Mouse (Mus musculus): ENCODE results near the gene Ndufb10.
A peak's percentile ranks its signal among the peaks of the same experiment; 100 is the strongest.
"Not testable (repeated sequence)": the region's sequence is repeated elsewhere in the genome, so short reads cannot be mapped to it uniquely, and the experiment has no call there.

Ndufb10 gene

DNA sequence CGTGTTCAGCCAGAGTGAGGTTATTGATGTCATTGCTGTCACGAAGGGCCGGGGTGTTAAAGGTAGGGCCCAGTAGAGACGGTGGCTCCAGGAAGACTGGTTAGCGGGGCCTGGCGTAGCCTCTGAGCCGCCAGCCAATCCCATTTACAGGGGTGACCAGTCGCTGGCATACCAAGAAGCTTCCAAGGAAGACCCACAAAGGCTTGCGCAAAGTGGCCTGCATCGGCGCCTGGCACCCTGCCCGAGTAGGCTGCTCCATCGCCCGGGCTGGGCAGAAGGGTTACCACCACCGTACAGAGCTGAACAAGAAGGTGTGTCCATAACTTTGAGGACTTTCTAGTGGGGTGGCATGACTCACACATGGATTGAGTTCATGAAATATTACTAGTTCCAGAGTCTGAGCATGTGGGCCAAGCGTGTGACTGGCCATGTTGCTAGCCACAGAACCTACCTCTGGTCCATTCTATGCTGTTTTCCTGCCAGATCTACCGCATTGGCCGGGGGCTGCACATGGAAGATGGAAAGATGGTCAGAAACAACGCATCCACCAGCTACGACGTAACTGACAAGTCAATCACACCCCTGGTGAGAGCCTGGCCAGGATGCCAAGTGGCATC is 9.3 kb upstream of the Ndufb10 start:
- no peak for DNase-seq

DNA sequence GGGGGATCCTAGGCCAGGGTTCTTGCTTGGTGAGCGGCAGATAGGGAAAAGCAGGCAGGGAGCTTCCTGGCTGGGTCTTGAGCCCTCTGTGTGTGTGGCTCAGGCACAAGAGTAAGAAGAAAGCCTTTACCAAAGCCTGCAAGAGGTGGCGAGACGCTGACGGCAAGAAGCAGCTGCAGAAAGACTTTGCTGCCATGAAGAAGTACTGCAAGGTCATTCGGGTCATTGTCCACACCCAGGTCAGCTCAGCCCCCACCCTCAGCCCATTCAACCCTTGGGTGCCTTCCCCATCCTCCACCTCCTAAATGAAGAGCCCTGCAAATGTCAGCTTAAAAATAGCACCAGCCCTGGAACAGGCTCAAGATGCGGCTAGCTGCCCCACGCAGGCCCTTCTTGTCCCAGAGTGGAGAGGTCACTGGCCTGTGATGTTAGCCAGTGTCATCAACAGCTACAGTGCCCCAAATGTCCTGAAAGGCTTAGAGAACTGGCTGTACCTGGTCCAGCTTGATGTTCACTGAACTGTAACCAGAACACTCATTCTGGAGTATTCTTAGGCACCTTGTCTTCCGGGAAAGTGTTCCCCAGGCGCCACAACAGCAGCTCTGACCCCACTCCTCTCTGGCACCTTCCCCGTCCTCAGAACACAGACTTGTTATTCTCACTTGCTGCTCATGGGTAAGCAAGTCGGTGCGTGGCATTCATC is 8.1 kb upstream of the Ndufb10 start:
- DNase-seq, result peak in 1 of 2 experiments; percentile 65

DNA sequence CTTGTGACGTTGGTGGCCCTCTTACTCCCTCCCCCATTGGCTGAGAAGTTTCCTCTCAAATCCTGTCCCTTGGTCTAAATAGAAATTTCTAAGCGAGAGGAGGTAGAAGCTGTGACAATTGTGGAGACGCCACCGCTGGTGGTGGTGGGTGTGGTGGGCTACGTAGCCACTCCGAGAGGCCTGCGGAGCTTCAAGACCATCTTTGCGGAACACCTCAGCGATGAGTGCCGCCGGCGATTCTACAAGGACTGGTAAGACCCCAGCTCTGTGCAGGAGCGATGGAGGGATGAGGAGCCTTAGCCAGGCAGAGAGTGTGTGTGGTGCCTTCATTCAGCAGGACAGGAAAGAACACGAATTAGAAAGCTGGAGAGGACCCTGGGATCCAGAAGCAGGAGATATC is 6.5 kb upstream of the Ndufb10 start:
- no peak for DNase-seq

DNA sequence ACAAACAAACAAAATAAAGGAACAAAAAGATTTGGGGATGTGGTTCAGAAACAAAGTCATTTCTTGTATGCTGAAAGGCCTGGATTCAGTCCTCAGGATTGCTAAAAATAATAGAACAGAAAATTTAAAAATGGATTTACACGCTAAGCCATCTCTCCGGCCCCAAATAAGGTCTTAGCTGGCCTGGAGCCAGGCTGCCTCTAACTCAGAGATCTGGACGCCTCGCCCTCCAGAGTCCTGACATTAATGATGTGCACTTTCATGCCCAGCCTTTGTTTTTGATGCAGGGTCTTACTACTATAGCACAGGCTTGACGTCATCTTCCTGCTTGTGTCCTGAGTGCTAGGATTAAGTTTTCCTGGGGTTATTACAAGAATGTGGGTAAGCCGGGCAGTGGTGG is 4.8 kb upstream of the Ndufb10 start:
- DNase-seq, result no peak

DNA sequence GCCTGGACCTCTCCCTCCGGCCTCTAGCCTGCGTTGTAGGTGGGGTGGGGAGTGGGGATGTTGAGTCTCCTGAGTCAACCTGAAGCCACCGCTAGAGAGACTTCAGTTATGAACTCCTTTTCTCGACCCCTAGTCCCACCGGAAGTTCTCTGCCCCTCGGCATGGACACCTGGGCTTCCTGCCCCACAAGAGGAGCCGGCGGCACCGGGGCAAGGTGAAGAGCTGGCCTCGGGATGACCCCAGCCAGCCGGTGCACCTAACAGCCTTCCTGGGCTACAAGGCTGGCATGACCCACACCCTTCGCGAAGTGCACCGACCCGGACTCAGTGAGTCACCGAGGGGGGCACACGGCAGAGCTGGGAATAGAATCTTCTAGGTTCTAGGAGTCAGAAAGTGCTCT is 3.9 kb upstream of the Ndufb10 start:
- DNase-seq, result no peak

DNA sequence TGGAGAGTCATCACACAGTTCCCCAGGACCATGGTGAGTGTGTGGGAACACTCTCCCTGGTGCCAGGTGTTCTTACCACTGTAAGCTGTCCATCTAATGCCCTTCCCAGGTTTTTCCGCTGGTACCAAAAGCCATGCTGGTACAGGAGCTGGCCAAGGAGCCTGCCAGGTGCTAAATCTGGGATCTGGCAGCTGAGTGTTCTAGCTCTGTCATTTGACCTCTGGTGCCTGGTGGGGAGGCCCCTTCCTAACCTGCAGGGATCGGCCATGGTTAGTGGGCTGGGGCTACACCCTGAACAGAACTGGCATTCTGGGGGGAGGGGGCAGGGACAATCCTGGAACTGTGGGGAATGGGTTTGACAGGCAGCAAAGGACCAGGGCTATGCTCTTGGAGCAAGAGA is 3.3 kb upstream of the Ndufb10 start, which contains the start of gene Rpl3l:
Rpl3l (plus strand) TSS at position 203 of the 400 bp plus-strand sequence.
- DNase-seq, result no peak

DNA sequence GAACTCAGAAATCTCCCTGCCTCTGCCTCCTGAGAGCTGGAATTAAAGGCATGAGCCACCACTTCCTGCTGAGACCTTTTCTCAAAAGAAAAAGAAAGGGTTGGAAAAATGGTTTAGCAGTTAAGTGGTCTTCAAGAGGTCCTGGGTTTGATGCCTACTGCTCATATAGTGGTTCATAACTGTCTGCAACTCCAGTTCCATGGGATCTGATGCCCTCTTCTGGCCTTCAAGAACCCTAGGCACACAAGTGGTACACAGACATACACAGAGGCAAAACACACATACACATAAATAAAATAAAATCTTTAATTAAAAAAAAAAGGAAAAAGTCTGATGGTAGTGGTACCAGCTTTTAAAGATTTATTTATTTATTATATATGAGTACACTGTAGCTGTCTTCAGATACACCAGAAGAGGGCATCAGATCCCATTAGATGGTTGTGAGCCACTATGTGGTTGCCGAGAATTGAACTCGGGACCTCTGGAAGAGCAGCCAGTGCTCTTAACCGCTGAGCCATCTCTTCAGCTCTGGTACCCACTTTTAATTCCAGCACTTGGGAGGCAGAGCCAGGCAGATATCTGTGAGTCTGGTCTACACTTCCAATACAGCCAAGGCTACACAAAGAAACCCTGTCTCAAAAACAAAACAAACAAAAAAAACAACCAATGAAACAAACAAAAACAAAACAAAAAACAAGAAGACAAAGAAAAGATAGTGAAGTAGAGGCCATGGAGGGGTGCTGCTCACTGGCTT is 1.5 kb upstream of the Ndufb10 start:
- no peak for DNase-seq

DNA sequence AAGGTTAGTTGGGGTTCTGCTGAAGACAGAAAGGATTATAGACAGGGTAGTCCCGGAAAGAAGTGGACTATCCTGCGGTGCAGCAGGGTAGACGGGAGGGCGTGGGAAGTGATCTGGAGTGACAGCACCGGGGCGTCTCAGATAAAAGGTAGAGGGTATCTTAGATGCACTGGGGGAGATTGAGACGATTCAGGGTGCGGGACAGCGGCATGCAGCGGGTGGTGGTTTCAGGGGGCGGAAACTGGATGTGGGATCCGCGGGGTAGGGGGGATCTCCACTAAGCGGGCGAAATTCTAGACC is 447 bp downstream of the Ndufb10 start:
- DNase-seq, result no peak

DNA sequence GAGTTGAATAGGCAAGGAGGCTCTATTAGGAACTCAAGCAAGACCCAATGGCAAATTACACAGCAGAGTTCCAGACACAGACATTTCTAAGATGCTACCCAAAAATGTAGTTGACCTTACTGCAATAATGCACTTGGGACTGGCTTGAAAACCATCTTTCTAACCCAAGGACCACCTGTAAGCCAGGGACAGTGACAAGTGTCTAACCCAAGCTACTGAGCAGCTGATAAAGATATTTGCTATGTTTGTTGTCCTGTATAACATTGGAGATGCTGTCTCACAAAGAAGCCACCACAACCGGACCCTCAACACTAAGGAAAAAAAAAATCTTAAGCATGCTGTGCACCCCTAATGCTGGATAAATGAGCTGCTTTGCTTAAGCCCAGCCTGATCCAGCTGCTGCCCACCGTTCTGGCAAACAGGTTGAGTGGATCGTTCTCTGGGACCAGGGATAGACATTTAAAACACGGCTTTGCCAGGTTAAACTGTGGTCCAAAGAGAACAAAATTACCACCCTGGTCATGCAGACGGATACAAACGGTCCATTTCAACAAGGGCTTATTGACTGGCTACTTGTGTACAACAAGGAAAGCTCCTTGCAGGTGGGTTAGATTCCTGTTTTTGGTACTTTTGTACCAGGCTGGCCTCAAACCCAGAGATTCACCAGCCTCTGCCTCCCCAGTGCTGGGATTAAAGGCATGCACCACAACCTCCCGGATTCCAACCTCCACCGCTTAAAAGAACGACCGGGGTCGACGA is 977 bp downstream of the Ndufb10 start:
- DNase-seq, result no peak

DNA sequence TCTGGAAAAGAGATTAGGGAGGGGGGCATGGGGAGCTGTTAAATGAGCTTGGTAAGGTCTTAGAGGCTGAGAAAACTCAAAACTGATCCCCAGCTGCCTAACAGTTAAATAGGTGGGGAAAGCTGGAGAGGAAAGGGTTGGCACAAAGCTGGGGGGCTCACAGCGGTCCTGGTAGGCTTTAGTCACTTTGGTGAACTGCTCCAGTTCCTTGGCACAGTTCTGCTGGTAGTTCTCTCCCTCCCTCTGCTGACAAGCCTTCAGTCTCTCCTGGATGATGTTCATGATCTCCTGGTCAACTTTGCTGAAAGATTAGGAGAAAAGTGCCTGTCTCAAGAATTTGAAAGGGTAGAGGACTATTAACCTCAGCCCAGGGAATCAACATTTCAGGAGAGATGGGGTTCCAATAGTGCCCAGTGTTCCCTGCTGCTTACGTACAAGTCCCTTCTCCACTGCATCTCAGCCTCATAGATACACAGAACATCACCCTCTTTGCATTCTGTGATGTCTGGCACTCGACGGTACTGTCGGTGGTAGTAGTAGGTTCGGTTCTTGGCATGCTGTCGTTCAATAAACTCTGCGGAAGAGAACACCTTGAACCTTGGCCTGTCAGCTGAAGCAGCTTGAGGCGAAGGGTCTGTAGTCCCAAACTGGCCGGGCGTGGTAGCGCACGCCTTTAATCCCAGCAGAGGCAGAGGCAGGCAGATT is 1.9 kb downstream of the Ndufb10 start:
- no peak for DNase-seq

DNA sequence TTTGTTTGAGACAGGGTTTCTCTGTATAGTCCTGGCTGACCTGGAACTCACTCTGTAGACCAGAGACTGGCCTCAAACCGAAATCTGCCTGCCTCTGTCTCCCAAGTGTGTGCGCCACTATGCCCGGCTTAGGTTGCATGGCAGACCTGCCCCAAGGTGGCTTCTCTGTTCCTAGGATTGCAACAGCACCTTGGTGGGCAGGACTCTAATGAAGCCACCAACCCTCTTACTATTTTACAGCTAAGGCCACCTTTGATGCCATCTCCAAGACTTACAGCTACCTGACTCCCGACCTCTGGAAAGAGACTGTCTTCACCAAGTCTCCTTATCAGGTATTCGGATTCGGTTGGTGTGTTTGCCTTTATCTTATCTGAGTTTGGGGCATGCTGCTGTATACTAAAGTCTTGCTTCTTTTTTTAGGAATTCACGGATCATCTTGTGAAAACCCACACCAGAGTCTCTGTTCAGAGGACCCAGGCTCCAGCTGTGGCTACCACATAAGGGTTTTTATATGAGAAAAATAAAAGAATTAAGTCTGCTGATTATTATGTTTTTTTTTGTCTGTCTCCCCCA is 2.8 kb downstream of the Ndufb10 start:
- DNase-seq, result not testable (repeated sequence)

DNA sequence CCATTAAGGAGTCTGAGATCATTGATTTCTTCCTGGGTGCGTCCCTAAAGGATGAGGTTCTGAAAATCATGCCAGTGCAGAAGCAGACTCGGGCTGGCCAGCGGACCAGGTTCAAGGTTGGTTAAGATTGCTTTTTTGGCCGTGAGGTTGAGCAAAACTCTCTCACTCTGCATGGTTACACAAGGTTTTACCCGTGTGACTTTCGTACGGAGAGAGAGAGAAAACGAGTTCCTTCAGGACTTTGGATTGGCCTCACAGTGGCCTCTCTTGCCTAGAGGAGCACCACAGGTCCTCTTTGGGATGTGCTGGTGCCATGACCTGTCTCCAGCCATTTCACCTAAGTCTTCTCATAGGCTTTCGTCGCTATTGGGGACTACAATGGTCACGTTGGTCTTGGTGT is 3.7 kb downstream of the Ndufb10 start:
- not testable (repeated sequence) for DNase-seq

DNA sequence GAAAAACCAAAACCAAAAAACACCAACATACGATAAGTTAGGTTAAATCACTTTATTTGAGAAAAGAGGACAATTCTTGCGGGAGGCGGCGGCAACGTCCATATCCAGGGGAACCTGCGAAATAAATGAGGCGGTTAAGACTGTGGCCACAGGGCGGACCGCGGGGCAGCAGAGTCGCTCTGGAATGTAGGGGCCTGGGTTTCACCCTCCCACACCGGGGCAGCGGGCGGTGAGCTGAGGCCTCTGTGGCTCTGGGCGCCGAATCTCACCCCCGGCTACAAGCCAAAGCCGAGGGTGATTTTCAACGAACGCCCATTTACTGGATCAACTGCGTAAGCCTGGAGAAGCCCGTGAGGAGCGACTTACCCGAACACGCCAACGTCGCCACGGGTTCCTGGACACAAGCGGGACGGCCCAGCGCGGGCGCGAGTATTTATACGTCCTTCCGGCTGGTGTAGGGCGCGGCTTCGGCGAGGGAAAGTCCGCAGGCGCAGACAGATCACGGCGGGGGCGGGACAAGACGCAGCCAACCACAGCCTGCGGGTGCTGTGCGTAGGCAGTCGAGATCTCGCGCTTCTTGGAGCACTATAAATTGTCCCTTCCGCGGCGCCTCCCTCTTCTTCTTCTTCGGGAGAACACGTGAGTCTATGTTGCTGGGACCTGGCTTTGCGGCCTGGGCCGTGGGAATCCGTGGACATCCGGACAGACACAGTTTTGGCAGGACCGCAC is 4.6 kb downstream of the Ndufb10 start:
- peak; percentile 99 for DNase-seq

DNA sequence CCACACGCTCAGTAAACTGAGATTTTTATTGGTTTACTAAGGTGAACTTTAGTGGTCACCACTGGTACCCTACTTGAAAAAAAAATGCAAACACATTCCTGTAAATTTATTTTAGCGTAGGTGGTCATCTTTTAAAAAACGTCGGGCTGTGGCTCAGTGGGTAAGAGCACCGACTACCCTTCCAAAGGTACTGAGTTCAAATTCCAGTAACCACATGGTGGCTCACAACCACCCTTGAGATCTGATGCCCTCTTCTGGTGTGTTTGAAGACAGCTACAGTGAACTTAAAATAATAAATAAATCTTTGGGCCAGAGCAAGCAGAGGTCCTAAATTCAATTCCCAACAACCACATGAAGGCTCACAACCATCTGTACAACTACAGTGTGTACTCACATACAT is 5.3 kb downstream of the Ndufb10 start:
- DNase-seq, result not testable (repeated sequence)

DNA sequence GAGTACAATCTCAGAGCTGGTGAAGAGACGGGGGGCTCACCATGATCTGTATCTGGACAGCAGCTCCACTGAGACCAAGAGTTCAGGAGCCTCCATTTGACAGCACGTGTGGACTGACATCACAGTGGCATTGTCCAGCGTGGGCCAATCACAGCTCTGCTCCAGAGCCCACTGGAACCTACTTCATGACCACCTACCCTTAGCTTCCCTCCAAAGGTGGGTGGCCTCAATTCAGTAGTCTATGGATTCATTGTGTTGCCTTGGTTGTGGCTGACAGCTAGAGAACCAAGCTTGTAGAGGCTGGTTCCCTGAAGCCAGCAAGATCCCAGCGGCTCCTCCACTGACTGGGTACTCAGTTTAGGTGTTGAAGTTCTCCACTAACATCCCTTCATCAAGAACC is 6.3 kb downstream of the Ndufb10 start, which contains the start of the genes Rnf151 and Rps2:
Rnf151 (minus strand) TSS at position 121 of the 400 bp plus-strand sequence.
Rps2 (plus strand) TSS at position 174 of the 400 bp plus-strand sequence.
- DNase-seq, result no peak

DNA sequence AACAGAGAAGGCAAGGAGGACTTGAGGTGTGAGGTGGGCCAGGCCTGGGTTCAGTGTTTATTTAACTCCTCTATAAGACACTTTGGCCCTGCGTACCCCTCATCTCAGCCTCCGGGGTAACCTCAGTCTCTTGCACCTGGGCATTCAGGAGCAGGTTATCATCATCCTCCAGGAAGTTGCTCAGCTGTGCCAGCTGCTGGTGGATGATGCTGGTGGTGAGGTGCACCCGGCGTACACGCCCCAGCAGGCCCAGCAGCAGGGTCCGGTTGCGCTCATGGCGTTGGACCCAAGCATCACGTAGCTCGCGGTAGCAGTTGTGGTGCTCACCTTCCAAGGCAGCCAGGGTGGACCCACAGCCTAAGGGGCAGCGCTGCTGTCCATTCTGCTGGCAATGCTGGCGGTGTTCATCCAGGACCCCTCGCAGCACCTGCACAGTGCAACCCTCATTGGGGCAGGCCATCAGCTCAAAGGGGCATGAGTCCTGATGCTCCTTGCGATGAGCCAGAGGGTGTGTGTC is 8.1 kb downstream of the Ndufb10 start:
- DNase-seq, result no peak

DNA sequence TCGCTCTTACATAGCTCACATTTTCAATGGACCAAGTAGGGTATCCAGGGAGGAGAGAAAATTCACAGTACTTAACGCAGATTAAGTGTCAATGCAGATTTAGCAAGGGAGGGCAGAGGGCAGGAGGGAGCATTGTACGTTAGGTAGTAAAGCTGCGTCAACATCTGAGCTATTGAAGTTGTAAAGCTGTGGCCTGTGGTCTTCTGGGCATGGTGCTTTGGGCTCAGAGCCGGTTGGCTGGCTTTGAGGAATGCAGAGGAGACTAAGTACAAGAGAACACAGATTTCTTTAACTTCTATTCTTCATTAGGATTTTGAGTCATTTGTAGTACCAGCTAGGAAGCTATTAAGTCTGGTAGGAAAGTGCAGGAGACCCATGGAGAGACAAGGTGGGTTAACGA is 8.7 kb downstream of the Ndufb10 start:
- no peak for DNase-seq

DNA sequence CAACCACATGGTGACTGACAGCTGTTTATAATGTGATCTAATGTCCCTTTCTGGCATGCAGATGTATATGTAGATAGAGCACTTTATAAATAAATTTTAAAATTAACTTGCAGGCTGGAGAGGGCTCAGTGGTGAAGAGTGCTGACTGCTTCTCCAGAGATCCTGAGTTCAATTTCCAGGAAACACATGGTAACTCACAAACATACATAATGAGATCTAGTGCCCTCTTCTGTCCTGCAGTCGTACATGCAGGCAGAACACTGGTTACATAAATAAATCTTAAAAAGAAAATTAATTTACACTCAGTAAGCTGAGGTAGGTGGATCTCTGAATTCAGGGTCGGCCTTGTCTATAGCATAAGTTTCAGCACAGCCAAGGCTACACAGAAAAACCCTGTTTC is 15.6 kb downstream of the Ndufb10 start:
- DNase-seq, result no peak

DNA sequence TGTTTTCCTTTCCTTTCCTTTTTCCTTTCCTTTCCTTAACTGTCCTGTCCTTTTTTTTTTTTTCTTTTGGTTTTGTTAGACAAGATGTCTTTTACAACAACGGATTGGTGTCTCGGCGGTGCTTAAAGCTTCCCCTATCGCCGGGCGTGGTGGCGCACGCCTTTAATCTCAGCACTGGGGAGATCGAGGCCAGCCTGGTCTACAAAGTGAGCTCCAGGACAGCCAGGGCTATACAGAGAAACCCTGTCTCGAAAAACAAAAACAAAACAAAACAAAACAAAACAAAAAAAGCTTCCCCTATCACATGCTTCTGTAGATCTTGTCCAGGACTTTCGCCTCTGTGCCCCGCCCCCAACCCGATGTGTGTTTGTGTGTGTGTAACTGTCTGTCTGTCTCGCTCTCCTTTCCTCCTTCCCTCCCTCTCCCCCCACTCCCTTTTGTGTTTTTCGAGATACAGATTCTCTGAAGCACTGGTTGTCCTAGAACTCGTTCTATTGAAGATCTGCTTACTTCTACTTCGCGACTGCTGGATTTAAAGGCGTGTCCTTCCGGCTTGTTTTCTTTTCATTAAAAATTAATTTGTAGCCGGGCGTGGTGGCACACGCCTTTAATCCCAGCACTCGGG is 16.4 kb downstream of the Ndufb10 start:
- DNase-seq, result peak in 1 of 2 experiments; percentile 39

DNA sequence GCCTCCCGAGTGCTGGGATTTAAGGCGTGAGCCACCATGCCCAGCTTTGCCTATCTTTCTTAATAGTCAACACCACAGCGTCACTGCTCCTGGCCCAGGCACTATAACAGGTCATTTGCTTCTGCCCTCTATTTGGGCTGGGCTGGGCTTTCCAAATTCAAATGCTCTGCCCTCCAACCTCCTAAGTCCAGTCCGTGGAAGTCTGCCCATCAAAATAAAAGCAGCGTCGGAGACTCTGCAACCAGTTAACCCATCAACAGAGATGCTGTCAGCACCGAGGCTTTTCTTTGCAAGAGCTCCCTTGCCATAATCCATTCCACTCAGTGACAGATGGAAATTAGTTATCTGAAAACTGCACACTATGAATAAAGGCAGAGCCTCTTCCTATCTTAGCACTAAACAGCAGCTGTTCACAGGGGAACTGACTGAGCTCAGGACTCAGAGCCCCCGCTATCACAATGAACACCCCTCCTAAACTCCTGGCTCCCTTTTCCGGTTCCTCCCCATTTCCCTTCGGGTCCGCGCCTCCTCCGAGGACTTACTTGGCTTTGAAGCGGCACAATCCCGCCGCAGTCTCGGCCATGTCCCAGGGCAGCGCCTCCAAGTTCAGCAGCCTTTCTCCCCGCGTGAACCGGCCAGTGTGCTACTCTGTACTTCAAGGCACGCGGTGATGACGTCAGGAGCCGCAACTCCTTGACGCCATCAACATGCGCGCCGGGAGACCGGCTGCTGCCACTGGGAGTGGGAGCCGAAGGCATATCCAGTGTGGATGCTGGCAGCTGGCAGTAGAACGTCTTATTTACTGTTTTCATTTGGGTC is 17.1 kb downstream of the Ndufb10 start, which contains the start of gene Tbl3:
Tbl3 (minus strand) TSS at position 679 of the 819 bp plus-strand sequence.
- DNase-seq, result peak; percentile 96

Measured in kidney, postnatal 25 days (tissue).